Mouse (Mus musculus) ovary, adult 10 weeks (tissue): ENCODE data around the gene Gpr88. TPM values are rescaled to one million over a fixed set of nuclear protein-coding genes. Genes with fewer than 3 reads are reported as not detected.

Source experiments
- polyA plus RNA-seq: library from polyadenylated mRNA; stranded (reverse); fragments of 350-450 nt; fragmentation: Illumina TruSeq; extraction: RNeasy Lipid Tissue Mini Kit (QIAGEN cat#74804); gene quantifications from one replicate; pipeline ENCODE4 v1.2.3, GENCODE M21; 2014

Gpr88 gene
- 6.2 TPM for polyA plus RNA-seq

DNA sequence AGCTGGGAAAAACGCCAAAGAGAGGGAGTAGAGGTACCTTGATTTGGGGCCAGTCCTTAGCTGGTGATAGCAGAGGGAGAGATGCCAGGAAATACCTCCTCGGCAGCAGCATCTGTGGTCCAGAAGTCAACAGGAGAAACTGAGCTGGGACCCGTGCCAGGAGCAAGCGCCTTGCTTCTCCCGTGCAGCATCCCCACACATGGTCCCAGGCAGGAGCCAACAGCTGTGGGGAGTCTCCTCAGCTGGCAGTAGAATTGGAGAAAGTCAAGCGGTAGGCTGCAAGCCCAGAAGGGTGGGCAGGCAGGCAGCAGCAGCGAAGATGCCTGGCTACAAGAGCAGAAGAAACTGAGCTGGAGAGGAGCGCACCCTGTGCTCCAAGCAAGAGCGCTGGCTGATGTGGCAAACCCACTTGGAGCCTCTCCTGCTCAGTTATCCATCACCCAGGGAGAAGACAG, at the start of gene Gpr88:
TSS of gene Gpr88 (minus strand) at position 427 of the 455 bp plus-strand sequence.

Other genes with a start within 250 kb of the Gpr88 start
- gene Slc30a7, start 246.1 kb downstream of the Gpr88 start, polyA plus RNA-seq = 51.5 TPM
- gene Extl2, start 246.0 kb downstream of the Gpr88 start, polyA plus RNA-seq = 38.5 TPM
- 35.1 TPM for gene Vcam1, start 123.8 kb downstream of the Gpr88 start, polyA plus RNA-seq
- 38.3 TPM for gene Cdc14a, start 170.5 kb upstream of the Gpr88 start, polyA plus RNA-seq